ENCODE assay signal across 9 mouse cellular contexts in the genomic region with DNA sequence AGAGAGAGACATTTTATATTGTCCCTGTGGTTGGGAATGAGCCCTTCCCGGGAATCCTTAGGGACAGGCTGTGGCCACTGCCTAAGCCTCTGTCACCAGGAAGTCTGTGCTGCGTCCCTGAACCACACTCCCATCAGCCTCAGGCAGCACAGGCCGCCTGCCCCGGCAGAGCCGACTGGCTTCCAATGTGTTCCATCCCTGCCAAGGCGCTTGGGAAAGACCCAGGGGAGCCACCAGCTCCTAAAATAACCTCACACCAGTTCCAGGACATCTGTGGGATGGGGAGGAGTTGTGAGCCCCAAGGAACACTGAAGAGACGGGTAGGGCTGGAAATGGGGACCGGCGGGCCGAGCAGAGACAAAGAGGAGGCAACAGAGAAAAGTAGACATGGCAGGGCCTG. TPM values are rescaled to one million over a fixed set of nuclear protein-coding genes. Genes with fewer than 3 reads are reported as not detected.
DNase-seq lines count a peak whose midpoint lies in the region; ATAC-seq lines count a peak whose summit lies in the region.
"Had no signal": no experiment of that assay in that cellular context is flagged by ENCODE, and none has a peak within 500 bp of the region (broad histone marks: within the 10 kb centered on the region; RNA-seq: fewer than 3 reads in every experiment).

No protein-coding gene starts in this region.

- peak; percentile 81 for DNase-seq in midbrain, embryonic 11.5 days (ENCODE audit: low spot score, missing footprints)
- DNase-seq in midbrain, embryonic 14.5 days = no peak
- peak; percentile 92 to 94 for DNase-seq in heart, adult 9 months (ENCODE audit: low spot score in 2 of 2)
- DNase-seq in limb, embryonic 10.5 days (ENCODE audit: low spot score) = no peak
- no peak for DNase-seq in cerebellum, postnatal 36 days

- H3K9me3 ChIP-seq in midbrain, embryonic 11.5 days (ENCODE audit: control insufficient read depth, low read length) = no peaks in the 10 kb centered on the region
- no peaks in the 10 kb centered on the region for H3K9me3 ChIP-seq in midbrain, embryonic 14.5 days (ENCODE audit: control insufficient read depth, low read length)
- no peaks in the 10 kb centered on the region for H3K9me3 ChIP-seq in limb, embryonic 10.5 days (replicated peaks)
- H3K9me3 ChIP-seq: hindbrain, embryonic 15.5 days had no signal

- H3K4me1 ChIP-seq in midbrain, embryonic 11.5 days (ENCODE audit: control insufficient read depth, insufficient read depth, low read length) = peaks cover 3% of the 10 kb centered on the region; the same call in 1 of the 2 replicates
- H3K4me1 ChIP-seq in midbrain, embryonic 14.5 days (ENCODE audit: control insufficient read depth, insufficient read depth, low read length) = no peaks in the 10 kb centered on the region
- peaks cover 30% of the 10 kb centered on the region for H3K4me1 ChIP-seq in brown adipose tissue, adult 24 weeks (ENCODE audit: control insufficient read depth, insufficient read depth, insufficient read length, low read length)
- peaks cover 26% of the 10 kb centered on the region for H3K4me1 ChIP-seq in limb, embryonic 10.5 days

- H3K4me3 ChIP-seq in midbrain, embryonic 11.5 days (ENCODE audit: low read depth, low read length) = no peak overlapping the region
- no peak overlapping the region for H3K4me3 ChIP-seq in midbrain, embryonic 14.5 days (replicated peaks; ENCODE audit: low read depth, low read length)
- peak overlapping the region; percentile 8; the same call in 1 of the 2 replicates for H3K4me3 ChIP-seq in brown adipose tissue, adult 24 weeks (ENCODE audit: insufficient read depth, low read depth, low read length)
- no peak overlapping the region for H3K4me3 ChIP-seq in limb, embryonic 10.5 days
- H3K4me3 ChIP-seq: hindbrain, embryonic 15.5 days; megakaryocyte, embryonic 14.5 days had no signal

- 74% methylated on average over 10 of the region's 10 CpGs for WGBS in midbrain, embryonic 11.5 days
- 58% methylated on average over 10 of the region's 10 CpGs for WGBS in midbrain, embryonic 14.5 days
- WGBS in limb, embryonic 10.5 days = 70% methylated on average over 10 of the region's 10 CpGs

- no peaks in the 10 kb centered on the region for H3K36me3 ChIP-seq in midbrain, embryonic 11.5 days (ENCODE audit: control insufficient read depth, insufficient read depth, low read length)
- no peaks in the 10 kb centered on the region for H3K36me3 ChIP-seq in midbrain, embryonic 14.5 days (ENCODE audit: control insufficient read depth, insufficient read depth, low read length)
- H3K36me3 ChIP-seq in limb, embryonic 10.5 days = no peaks in the 10 kb centered on the region
- H3K36me3 ChIP-seq: hindbrain, embryonic 15.5 days had no signal

- H3K27me3 ChIP-seq in midbrain, embryonic 11.5 days (ENCODE audit: control insufficient read depth, insufficient read depth, low read length) = no peaks in the 10 kb centered on the region
- H3K27me3 ChIP-seq in midbrain, embryonic 14.5 days (ENCODE audit: control insufficient read depth, insufficient read depth, low read length) = no peaks in the 10 kb centered on the region
- H3K27me3 ChIP-seq in limb, embryonic 10.5 days (ENCODE audit: low read depth, poor library complexity, severe bottlenecking) = 0 out of 2 replicates have a peak, but pooled peaks cover 4% of the 10 kb centered on the region
- H3K27me3 ChIP-seq: hindbrain, embryonic 15.5 days had no signal

- no peak overlapping the region for H3K27ac ChIP-seq in midbrain, embryonic 11.5 days (ENCODE audit: low read depth, low read length)
- no peak overlapping the region for H3K27ac ChIP-seq in midbrain, embryonic 14.5 days (replicated peaks; ENCODE audit: low read depth, low read length)
- H3K27ac ChIP-seq in brown adipose tissue, adult 24 weeks (replicated peaks; ENCODE audit: low read depth, low read length) = peak overlapping the region; percentile 86
- 0 out of 2 replicates have a peak overlapping the region, but pooled peaks have one; percentile 25 for H3K27ac ChIP-seq in limb, embryonic 10.5 days
- H3K27ac ChIP-seq: hindbrain, embryonic 15.5 days had no signal

- no peak overlapping the region for H3K9ac ChIP-seq in midbrain, embryonic 11.5 days (ENCODE audit: low read length)
- H3K9ac ChIP-seq in midbrain, embryonic 14.5 days (replicated peaks; ENCODE audit: low read length) = no peak overlapping the region
- H3K9ac ChIP-seq: hindbrain, embryonic 15.5 days had no signal

- ATAC-seq in midbrain, embryonic 11.5 days (ENCODE audit: low FRiP score) = no peak
- ATAC-seq in midbrain, embryonic 14.5 days (ENCODE audit: low FRiP score, low TSS enrichment) = no peak
- no peak for ATAC-seq in erythroblast, adult 5-6 weeks (replicated peaks; ENCODE audit: low FRiP score, poor library complexity, severe bottlenecking)

- H3K4me2 ChIP-seq in midbrain, embryonic 11.5 days = no peak overlapping the region
- no peak overlapping the region for H3K4me2 ChIP-seq in midbrain, embryonic 14.5 days (ENCODE audit: low read length)
- H3K4me2 ChIP-seq: hindbrain, embryonic 15.5 days had no signal

RNA-seq across cellular contexts. Expression of a gene that starts 6.8 kb away (rescaled TPM):
- polyA plus RNA-seq in midbrain, embryonic 11.5 days (2014; fragmentation: Nextera tagmentation; extraction: Ambion mirVana) = 0.39 TPM in 1 of 2 replicates, not detected in the other
- polyA plus RNA-seq in midbrain, embryonic 14.5 days (2014; fragmentation: Nextera tagmentation; extraction: Ambion mirVana) = not detected in 2 replicates
- polyA plus RNA-seq in brown adipose tissue, adult 24 weeks (2012; ENCODE audit: insufficient read depth, insufficient read length, missing spikeins) = not detected in 2 replicates
- not detected in 2 replicates for polyA plus RNA-seq in limb, embryonic 10.5 days (2016; fragmentation: Nextera tagmentation; extraction: Ambion mirVana)
- total RNA-seq in erythroblast, adult 5-6 weeks (2015; ENCODE audit: low replicate concordance) = not detected in 2 replicates
- total RNA-seq in erythroblast, adult 5-6 weeks (2017; ENCODE audit: low replicate concordance) = not detected in 2 replicates
- polyA plus RNA-seq: hindbrain, embryonic 15.5 days had no signal

RNA-seq across cellular contexts. Expression of a gene that starts 35.4 kb away (rescaled TPM):
- polyA plus RNA-seq in midbrain, embryonic 11.5 days (2014; fragmentation: Nextera tagmentation; extraction: Ambion mirVana) = 38.3 and 40.5 TPM in 2 replicates
- polyA plus RNA-seq in midbrain, embryonic 14.5 days (2014; fragmentation: Nextera tagmentation; extraction: Ambion mirVana) = 20.5 and 25.2 TPM in 2 replicates
- polyA plus RNA-seq in brown adipose tissue, adult 24 weeks (2012; ENCODE audit: insufficient read depth, insufficient read length, missing spikeins) = 4.6 and 29.0 TPM in 2 replicates
- polyA plus RNA-seq in limb, embryonic 10.5 days (2016; fragmentation: Nextera tagmentation; extraction: Ambion mirVana) = 4.3 and 5.8 TPM in 2 replicates
- total RNA-seq in erythroblast, adult 5-6 weeks (2015; ENCODE audit: low replicate concordance) = 2.9 and 9.4 TPM in 2 replicates
- total RNA-seq in erythroblast, adult 5-6 weeks (2017; ENCODE audit: low replicate concordance) = 4.4 and 9.9 TPM in 2 replicates

Comparison
In these comparisons a context has a peak if more than half of its experiments do, and no peak if none do; other contexts are left out.
1. DNase-seq: peak in midbrain, embryonic 11.5 days (single experiment) and heart, adult 9 months (2 of 2); none in midbrain, embryonic 14.5 days (single experiment), limb, embryonic 10.5 days (single experiment) and cerebellum, postnatal 36 days (0 of 2).
2. H3K27ac ChIP-seq: peak in brown adipose tissue, adult 24 weeks (single experiment) and limb, embryonic 10.5 days (single experiment); none in midbrain, embryonic 11.5 days (single experiment) and midbrain, embryonic 14.5 days (single experiment).